Mouse (Mus musculus): ENCODE results near the gene AK157302. TPM values are rescaled to one million over a fixed set of nuclear protein-coding genes. Genes with fewer than 3 reads are reported as not detected.
"Not testable (repeated sequence)": the region's sequence is repeated elsewhere in the genome, so short reads cannot be mapped to it uniquely, and the experiment has no call there.

The AK157302 gene
- polyA plus RNA-seq, 2 experiments, result 0.28 to 0.30 TPM

- peaks cover 8% of the 10 kb centered on the region for H3K4me1 ChIP-seq (ENCODE audit: control insufficient read depth, insufficient read depth, low read length)
- no peaks in the 10 kb centered on the region; the same call in 1 of the 2 replicates for H3K27me3 ChIP-seq (ENCODE audit: control insufficient read depth, insufficient read depth, low read length)
- no peak for TF ChIP-seq POLR2A (IDR thresholded peaks at IDR 0.05; ENCODE audit: borderline replicate concordance, extremely low read depth, insufficient read depth, insufficient read length)
- H3K27ac ChIP-seq (replicated peaks; ENCODE audit: low read depth, low read length), result no peak overlapping the region
- 97% methylated on average over 3 of the region's 3 CpGs for WGBS
- no peak for ATAC-seq (ENCODE audit: low FRiP score, low read depth)
- no peak for DNase-seq (ENCODE audit: low spot score)
- peaks cover 12% of the 10 kb centered on the region; the same call in 1 of the 2 replicates for H3K36me3 ChIP-seq (ENCODE audit: control insufficient read depth, insufficient read depth, low read length)
- peak overlapping the region; percentile 77 for H3K4me2 ChIP-seq (replicated peaks; ENCODE audit: low read depth, low read length, severe bottlenecking)
- H3K9ac ChIP-seq (ENCODE audit: low read depth, low read length, severe bottlenecking), result no peak overlapping the region
- H3K4me3 ChIP-seq (replicated peaks; ENCODE audit: low read length), result no peak overlapping the region
- no peaks in the 10 kb centered on the region for H3K9me3 ChIP-seq (ENCODE audit: control insufficient read depth, low read length)
Observed at GRCm38 (mm10) chr13:21454133-21454532, 40.9 kb upstream of the AK157302 start.

GRCm38 (mm10) chr13:21456347-21456746 is 38.7 kb upstream of the AK157302 start:
- H3K9me3 ChIP-seq (ENCODE audit: control insufficient read depth, low read length), result no peaks in the 10 kb centered on the region
- no peak overlapping the region for H3K4me2 ChIP-seq (replicated peaks; ENCODE audit: low read depth, low read length, severe bottlenecking)
- no peak for TF ChIP-seq POLR2A (IDR thresholded peaks at IDR 0.05; ENCODE audit: borderline replicate concordance, extremely low read depth, insufficient read depth, insufficient read length)
- DNase-seq (ENCODE audit: low spot score), result no peak
- H3K4me3 ChIP-seq (replicated peaks; ENCODE audit: low read length), result no peak overlapping the region
- no peak overlapping the region for H3K27ac ChIP-seq (replicated peaks; ENCODE audit: low read depth, low read length)
- H3K9ac ChIP-seq (ENCODE audit: low read depth, low read length, severe bottlenecking), result no peak overlapping the region
- no peak for ATAC-seq (ENCODE audit: low FRiP score, low read depth)
- 17% methylated on average over 4 of the region's 4 CpGs for WGBS
- H3K27me3 ChIP-seq (ENCODE audit: control insufficient read depth, insufficient read depth, low read length), result no peaks in the 10 kb centered on the region; the same call in 1 of the 2 replicates
- H3K4me1 ChIP-seq (ENCODE audit: control insufficient read depth, insufficient read depth, low read length), result peaks cover 8% of the 10 kb centered on the region
- H3K36me3 ChIP-seq (ENCODE audit: control insufficient read depth, insufficient read depth, low read length), result 0 out of 2 replicates have a peak, but pooled peaks cover 5% of the 10 kb centered on the region

- not testable (repeated sequence) for H3K27ac ChIP-seq (replicated peaks; ENCODE audit: low read depth, low read length); H3K9ac ChIP-seq (ENCODE audit: low read depth, low read length, severe bottlenecking); H3K4me1 ChIP-seq (ENCODE audit: control insufficient read depth, insufficient read depth, low read length); H3K9me3 ChIP-seq (ENCODE audit: control insufficient read depth, low read length); H3K36me3 ChIP-seq (ENCODE audit: control insufficient read depth, insufficient read depth, low read length); H3K27me3 ChIP-seq (ENCODE audit: control insufficient read depth, insufficient read depth, low read length); ATAC-seq (ENCODE audit: low FRiP score, low read depth); H3K4me2 ChIP-seq (replicated peaks; ENCODE audit: low read depth, low read length, severe bottlenecking); DNase-seq (ENCODE audit: low spot score); H3K4me3 ChIP-seq (replicated peaks; ENCODE audit: low read length)
- WGBS, result 45% methylated on average over 9 of the region's 9 CpGs
Observed at GRCm38 (mm10) chr13:21462516-21462915, 32.5 kb upstream of the AK157302 start.

- WGBS, result 84% methylated on average over 10 of the region's 10 CpGs
- 0 out of 2 replicates have a peak, but pooled peaks cover 5% of the 10 kb centered on the region for H3K27me3 ChIP-seq (ENCODE audit: control insufficient read depth, insufficient read depth, low read length)
- no peaks in the 10 kb centered on the region for H3K4me1 ChIP-seq (ENCODE audit: control insufficient read depth, insufficient read depth, low read length)
- H3K4me3 ChIP-seq (replicated peaks; ENCODE audit: low read length), result no peak overlapping the region
- H3K4me2 ChIP-seq (replicated peaks; ENCODE audit: low read depth, low read length, severe bottlenecking), result no peak overlapping the region
- DNase-seq (ENCODE audit: low spot score) (no peak), ATAC-seq (ENCODE audit: low FRiP score, low read depth) (no peak)
- H3K36me3 ChIP-seq (ENCODE audit: control insufficient read depth, insufficient read depth, low read length), result no peaks in the 10 kb centered on the region
- H3K9me3 ChIP-seq (ENCODE audit: control insufficient read depth, low read length), result peaks cover 5% of the 10 kb centered on the region; the same call in 1 of the 2 replicates
- no peak overlapping the region for H3K27ac ChIP-seq (replicated peaks; ENCODE audit: low read depth, low read length)
- TF ChIP-seq POLR2A (IDR thresholded peaks at IDR 0.05; ENCODE audit: borderline replicate concordance, extremely low read depth, insufficient read depth, insufficient read length), result no peak
- no peak overlapping the region for H3K9ac ChIP-seq (ENCODE audit: low read depth, low read length, severe bottlenecking)
Observed at GRCm38 (mm10) chr13:21467336-21467735, 27.7 kb upstream of the AK157302 start.

- H3K27me3 ChIP-seq (ENCODE audit: control insufficient read depth, insufficient read depth, low read length), result 0 out of 2 replicates have a peak, but pooled peaks cover 5% of the 10 kb centered on the region
- H3K27ac ChIP-seq (replicated peaks; ENCODE audit: low read depth, low read length), result no peak within 1 kb of the TSS; the same call in 1 of the 2 replicates
- peak; percentile 81 for DNase-seq (ENCODE audit: low spot score)
- 2% methylated on average over 43 of the region's 54 CpGs for WGBS
- ATAC-seq (ENCODE audit: low FRiP score, low read depth), result peak; percentile 98
- peak within 1 kb of the TSS; percentile 60 for H3K4me3 ChIP-seq (replicated peaks; ENCODE audit: low read length)
- peak within 1 kb of the TSS; percentile 73 for H3K9ac ChIP-seq (ENCODE audit: low read depth, low read length, severe bottlenecking)
- H3K4me1 ChIP-seq (ENCODE audit: control insufficient read depth, insufficient read depth, low read length), result no peaks in the 10 kb centered on the region
- H3K36me3 ChIP-seq (ENCODE audit: control insufficient read depth, insufficient read depth, low read length), result no peaks in the 10 kb centered on the region
- 0 out of 2 replicates have a peak, but pooled peaks have one; percentile 51 for TF ChIP-seq POLR2A (IDR thresholded peaks at IDR 0.05; ENCODE audit: borderline replicate concordance, extremely low read depth, insufficient read depth, insufficient read length)
- H3K4me2 ChIP-seq (replicated peaks; ENCODE audit: low read depth, low read length, severe bottlenecking), result peak within 1 kb of the TSS; percentile 94
- H3K9me3 ChIP-seq (ENCODE audit: control insufficient read depth, low read length), result peaks cover 5% of the 10 kb centered on the region; the same call in 1 of the 2 replicates
Observed at GRCm38 (mm10) chr13:21468061-21469019, 26.7 kb upstream of the AK157302 start, which contains the start of gene Nkapl. Nkapl (minus strand) TSS chr13:21468509.

Data from limb, embryonic 14.5 days (tissue).